Mouse (Mus musculus): ENCODE data around the gene Fam162a. TPM values are rescaled to one million over a fixed set of nuclear protein-coding genes. Genes with fewer than 3 reads are reported as not detected.
"Not testable (repeated sequence)": the region's sequence is repeated elsewhere in the genome, so short reads cannot be mapped to it uniquely, and the experiment has no call there.

The Fam162a gene
- total RNA-seq, 2 experiments from 2014 or later: 112 to 147 TPM

- TF ChIP-seq CTCF (IDR thresholded peaks at IDR 0.05): no peak
- Histone ChIP-seq H3K27ac (no peak overlapping the region), H3K4me3 (no peak overlapping the region)
- DNase-seq: no peak
- intact Hi-C loops (cut with DNase I): loop anchor here (10.0 kb wide), 1 partner anchor 935 kb away; the partner anchor contains the start of gene Polq
Observed at GRCm38 (mm10) chr16:36079916-36080315, 8.5 kb upstream of the Fam162a start.

- Histone ChIP-seq H3K27ac (no peak overlapping the region), H3K4me3 (no peak overlapping the region)
- intact Hi-C loops (cut with DNase I): loop anchor here (10.0 kb wide), 1 partner anchor 940 kb away; the partner anchor contains the start of gene Polq
- DNase-seq: no peak
- TF ChIP-seq CTCF (IDR thresholded peaks at IDR 0.05): no peak
Observed at GRCm38 (mm10) chr16:36074772-36075171, 3.4 kb upstream of the Fam162a start.

GRCm38 (mm10) chr16:36072410-36073011 is 1.1 kb upstream of the Fam162a start:
- no peak for DNase-seq
- TF ChIP-seq CTCF (IDR thresholded peaks at IDR 0.05): no peak
- intact Hi-C loops (cut with DNase I): loop anchor here (10.0 kb wide), 1 partner anchor 942 kb away; the partner anchor contains the start of gene Polq
- Histone ChIP-seq H3K27ac (peak overlapping the region; percentile 98), H3K4me3 (peak overlapping the region; percentile 84)

- intact Hi-C loops (cut with DNase I): loop anchor here (2.0 to 10.0 kb wide), 2 partner anchors 88 to 944 kb away; partner anchors contain the start of gene Polq
- Histone ChIP-seq H3K27ac (peak overlapping the region; percentile 98), H3K4me3 (peak overlapping the region; percentile 84)
- DNase-seq: no peak
- TF ChIP-seq CTCF (IDR thresholded peaks at IDR 0.05): no peak
Observed at GRCm38 (mm10) chr16:36071071-36071449, 334 bp downstream of the Fam162a start.

GRCm38 (mm10) chr16:36069819-36070575 is 1.4 kb downstream of the Fam162a start:
- H3K27ac ChIP-seq: peak overlapping the region; percentile 98
- no peak for DNase-seq
- intact Hi-C loops (cut with DNase I): loop anchor here (2.0 to 10.0 kb wide), 2 partner anchors 87 to 945 kb away; partner anchors contain the start of gene Polq
- no peak for TF ChIP-seq CTCF (IDR thresholded peaks at IDR 0.05)
- peak overlapping the region; percentile 84 for H3K4me3 ChIP-seq

GRCm38 (mm10) chr16:36068356-36068755 is 3.0 kb downstream of the Fam162a start:
- TF ChIP-seq CTCF (IDR thresholded peaks at IDR 0.05): no peak
- H3K4me3 ChIP-seq: peak overlapping the region; percentile 19
- peak overlapping the region; percentile 98; the same call in 1 of the 2 replicates for H3K27ac ChIP-seq

GRCm38 (mm10) chr16:36067694-36068093 is 3.7 kb downstream of the Fam162a start:
- TF ChIP-seq CTCF (IDR thresholded peaks at IDR 0.05): no peak
- H3K4me3 ChIP-seq: no peak overlapping the region
- intact Hi-C loops (cut with DNase I): no loop called here
- no peak for DNase-seq
- H3K27ac ChIP-seq: peak overlapping the region; percentile 41; the same call in 1 of the 2 replicates

More at GRCm38 (mm10) chr16:36068356-36068755, 3.0 kb downstream of the Fam162a start:
- intact Hi-C loops (cut with DNase I): no loop called here
- DNase-seq: no peak

GRCm38 (mm10) chr16:36064904-36065303 is 6.5 kb downstream of the Fam162a start:
- no peak overlapping the region for H3K27ac ChIP-seq
- no peak for TF ChIP-seq CTCF (IDR thresholded peaks at IDR 0.05)
- no peak overlapping the region for H3K4me3 ChIP-seq
- no peak for DNase-seq
- intact Hi-C loops (cut with DNase I): no loop called here

GRCm38 (mm10) chr16:36063315-36063714 is 8.1 kb downstream of the Fam162a start:
- TF ChIP-seq CTCF (IDR thresholded peaks at IDR 0.05): no peak
- intact Hi-C loops (cut with DNase I): no loop called here
- Histone ChIP-seq H3K4me3 (peak overlapping the region; percentile 15; the same call in 1 of the 2 replicates), H3K27ac (peak overlapping the region; percentile 83)
- DNase-seq: peak; percentile 38

- DNase-seq; intact Hi-C loops (cut with DNase I); H3K4me3 ChIP-seq: not testable (repeated sequence)
- H3K27ac ChIP-seq: peak overlapping the region; percentile 83
Observed at GRCm38 (mm10) chr16:36062534-36062933, 8.9 kb downstream of the Fam162a start.

GRCm38 (mm10) chr16:36057933-36058475 is 13.4 kb downstream of the Fam162a start:
- Histone ChIP-seq H3K27ac (peak overlapping the region; percentile 71), H3K4me3 (no peak overlapping the region)
- no peak for TF ChIP-seq CTCF (IDR thresholded peaks at IDR 0.05)
- DNase-seq: peak; percentile 29
- intact Hi-C loops (cut with DNase I): no loop called here

GRCm38 (mm10) chr16:36056416-36056815 is 15.0 kb downstream of the Fam162a start:
- Histone ChIP-seq H3K4me3 (no peak overlapping the region), H3K27ac (peak overlapping the region; percentile 57; the same call in 1 of the 2 replicates)
- no peak for TF ChIP-seq CTCF (IDR thresholded peaks at IDR 0.05)
- intact Hi-C loops (cut with DNase I): no loop called here
- no peak for DNase-seq

- TF ChIP-seq CTCF (IDR thresholded peaks at IDR 0.05): no peak
- no peak for DNase-seq
- Histone ChIP-seq H3K4me3 (no peak overlapping the region), H3K27ac (peak overlapping the region; percentile 12; the same call in 1 of the 2 replicates)
- intact Hi-C loops (cut with DNase I): no loop called here
Observed at GRCm38 (mm10) chr16:36054920-36055319, 16.5 kb downstream of the Fam162a start.

Data from gastrocnemius, adult 2 months (tissue).